Mouse (Mus musculus) heart, adult 2 months (tissue): Measurements from ENCODE around the gene Ranbp9.

Source experiments
- CTCF ChIP-seq: fragments of 200-600 bp; IDR thresholded peaks from 2 replicates; pipeline ENCODE4 v1.8.1; 2022; ENCODE audit warnings: antibody characterized with exemption, mild to moderate bottlenecking, moderate library complexity
- EP300 ChIP-seq: fragments of 200-500 bp; IDR thresholded peaks from 2 replicates; pipeline ENCODE4 v1.6.1; 2011; ENCODE audit warnings: low read depth, low read length, control low read depth; ENCODE audit not compliant: insufficient read depth
- POLR2A ChIP-seq: fragments of 200-500 bp; IDR thresholded peaks from 2 replicates; pipeline ENCODE4 v1.6.1; 2011; ENCODE audit warnings: mild to moderate bottlenecking, low read depth, low read length, control low read depth; ENCODE audit not compliant: insufficient read depth

DNA sequence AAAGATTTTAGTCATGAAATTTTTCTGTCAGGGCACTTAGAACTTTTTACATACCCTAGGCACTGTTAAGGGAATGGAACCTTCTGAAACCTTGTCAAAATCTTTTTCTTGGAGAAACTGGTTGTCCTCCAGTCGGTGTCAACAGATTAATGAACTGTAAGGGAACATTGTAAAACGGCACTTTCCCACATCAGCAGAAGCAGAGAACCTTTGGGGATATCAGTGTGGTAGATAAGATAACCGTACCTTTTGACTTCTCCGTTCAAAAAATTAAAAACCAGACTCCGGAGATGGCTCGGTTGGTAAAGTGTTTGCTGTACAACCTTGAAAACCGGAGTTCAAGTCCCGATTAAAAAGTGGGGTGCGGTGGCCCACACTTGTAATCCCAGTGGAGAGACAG, 1.7 kb upstream of the Ranbp9 start:
- no peak for TF ChIP-seq CTCF
- TF ChIP-seq POLR2A = no peak
- no peak for TF ChIP-seq EP300
